Mouse (Mus musculus): ENCODE data around the gene Ss18l1. TPM values are rescaled to one million over a fixed set of nuclear protein-coding genes. Genes with fewer than 3 reads are reported as not detected.

Ss18l1 gene
- polyA plus RNA-seq, 1 experiment from 2014 or later = 8.1 TPM

- no peaks in the 10 kb centered on the region for H3K27me3 ChIP-seq
- no peak for ATAC-seq
- in situ Hi-C loops (cut with MboI; ENCODE audit: low pct_unique_long_range_greater_than_20kb) = no loop called here
- no peak for TF ChIP-seq CTCF (IDR thresholded peaks at IDR 0.05)
- DNase-seq (ENCODE audit: low read depth, low spot score) = no peak
- ChIA-PET CTCF (interaction anchor here (0.7 to 1.4 kb wide), 4 partner anchors 11 to 24 kb away, joined by 3 read pairs; partner anchors contain the start of gene Hrh3), POLR2A (interaction anchor here (1.1 to 1.5 kb wide), 2 partner anchors 12 to 16 kb away, joined by 3 to 6 read pairs; partner anchors contain the start of gene Hrh3)
Measured at GRCm38 (mm10) chr2:180116081-180116493, 73.8 kb downstream of the Ss18l1 start.

GRCm38 (mm10) chr2:180116741-180117484 lies 74.6 kb downstream of the Ss18l1 start:
- H3K27me3 ChIP-seq = no peaks in the 10 kb centered on the region
- ATAC-seq (no peak), DNase-seq (ENCODE audit: low read depth, low spot score) (no peak)
- in situ Hi-C loops (cut with MboI; ENCODE audit: low pct_unique_long_range_greater_than_20kb) = no loop called here
- ChIA-PET CTCF (interaction anchor here (1.2 to 1.6 kb wide), 4 partner anchors 9 to 134 kb away, joined by 3 to 6 read pairs (median 3); no protein-coding TSS in a partner anchor), POLR2A (interaction anchor here (1.0 kb wide), 1 partner anchor 46 kb away, joined by 3 read pairs; the partner anchor contains the start of gene Mtg2)
- no peak for TF ChIP-seq CTCF (IDR thresholded peaks at IDR 0.05)

GRCm38 (mm10) chr2:180117485-180118194 lies 75.3 kb downstream of the Ss18l1 start:
- in situ Hi-C loops (cut with MboI; ENCODE audit: low pct_unique_long_range_greater_than_20kb) = no loop called here
- ATAC-seq (no peak), DNase-seq (ENCODE audit: low read depth, low spot score) (no peak)
- no peak for TF ChIP-seq CTCF (IDR thresholded peaks at IDR 0.05)
- POLR2A ChIA-PET = interaction anchor here (0.7 to 1.0 kb wide), 2 partner anchors 47 to 709 kb away, joined by 3 read pairs; partner anchors contain the start of gene Mtg2
- CTCF ChIA-PET = interaction anchor here (1.2 to 1.6 kb wide), 4 partner anchors 9 to 133 kb away, joined by 3 to 6 read pairs (median 3); no protein-coding TSS in a partner anchor
- no peaks in the 10 kb centered on the region for H3K27me3 ChIP-seq

- no peak for TF ChIP-seq CTCF (IDR thresholded peaks at IDR 0.05)
- peak; percentile 93 for ATAC-seq
- H3K27me3 ChIP-seq = no peaks in the 10 kb centered on the region
- in situ Hi-C loops (cut with MboI; ENCODE audit: low pct_unique_long_range_greater_than_20kb) = no loop called here
- ChIA-PET CTCF (interaction anchor here (1.2 to 1.6 kb wide), 3 partner anchors 11 to 132 kb away, joined by 3 to 6 read pairs (median 3); no protein-coding TSS in a partner anchor), POLR2A (interaction anchor here (0.6 to 1.9 kb wide), 3 partner anchors 48 to 708 kb away, joined by 3 to 6 read pairs (median 3); partner anchors contain the start of gene Mtg2)
- DNase-seq (ENCODE audit: low read depth, low spot score) = peak; percentile 92
Measured at GRCm38 (mm10) chr2:180118661-180119438, 76.5 kb downstream of the Ss18l1 start, which contains the start of gene Osbpl2. Osbpl2 (plus strand) TSS chr2:180119306.

Other genes with a start within 250 kb of the Ss18l1 start
- 23.5 TPM for gene Taf4, start 65.9 kb upstream of the Ss18l1 start, polyA plus RNA-seq (2021)
- gene Lsm14b, start 17.5 kb upstream of the Ss18l1 start, polyA plus RNA-seq (2021) = 51.1 TPM
- gene Psma7, start 76 bp upstream of the Ss18l1 start, polyA plus RNA-seq (2021) = 316 TPM
- gene Mtg2, start 28.1 kb downstream of the Ss18l1 start, polyA plus RNA-seq (2021) = 22.4 TPM
- 0.08 TPM for gene Hrh3, start 62.0 kb downstream of the Ss18l1 start, polyA plus RNA-seq (2021)
- gene Osbpl2, start 76.8 kb downstream of the Ss18l1 start, polyA plus RNA-seq (2021) = 41.0 TPM
- 163 TPM for gene Adrm1, start 129.0 kb downstream of the Ss18l1 start, polyA plus RNA-seq (2021)
- gene Lama5, start 183.3 kb downstream of the Ss18l1 start, polyA plus RNA-seq (2021) = 221 TPM
- 1,364 TPM for gene Rps21, start 214.9 kb downstream of the Ss18l1 start, polyA plus RNA-seq (2021)
- gene Cables2, start 231.0 kb downstream of the Ss18l1 start, polyA plus RNA-seq (2021) = 12.7 TPM
- gene Rbbp8nl, start 247.4 kb downstream of the Ss18l1 start, polyA plus RNA-seq (2021) = not detected

Measured in Patski (cell line).